Mouse (Mus musculus): ENCODE data around the gene Egflam. TPM values are rescaled to one million over a fixed set of nuclear protein-coding genes. Genes with fewer than 3 reads are reported as not detected.

Egflam gene
- polyA plus RNA-seq, 1 experiment from 2014 or later, result 13.5 TPM

DNA sequence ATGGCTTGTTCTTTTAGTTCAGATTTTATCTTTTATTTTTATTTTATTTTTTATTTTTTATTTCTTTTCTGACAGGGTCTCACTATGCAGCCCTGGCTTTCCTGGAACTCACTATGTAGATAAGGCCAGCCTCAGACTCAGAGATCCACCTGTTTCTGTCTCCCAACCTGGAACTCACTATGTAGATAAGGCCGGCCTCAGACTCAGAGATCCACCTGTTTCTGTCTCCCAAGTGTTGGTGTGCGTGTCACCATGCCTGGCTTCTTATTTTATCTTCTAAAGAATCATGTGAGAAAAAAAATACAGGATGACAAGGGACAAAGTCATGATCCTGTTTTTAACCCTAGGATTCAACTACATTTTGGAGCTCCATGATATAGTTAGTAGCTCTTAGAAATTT is 205.6 kb downstream of the Egflam start:
- DNase-seq (ENCODE audit: low spot score), result no peak
- 90% methylated on average over 2 of the region's 2 CpGs for WGBS

DNA sequence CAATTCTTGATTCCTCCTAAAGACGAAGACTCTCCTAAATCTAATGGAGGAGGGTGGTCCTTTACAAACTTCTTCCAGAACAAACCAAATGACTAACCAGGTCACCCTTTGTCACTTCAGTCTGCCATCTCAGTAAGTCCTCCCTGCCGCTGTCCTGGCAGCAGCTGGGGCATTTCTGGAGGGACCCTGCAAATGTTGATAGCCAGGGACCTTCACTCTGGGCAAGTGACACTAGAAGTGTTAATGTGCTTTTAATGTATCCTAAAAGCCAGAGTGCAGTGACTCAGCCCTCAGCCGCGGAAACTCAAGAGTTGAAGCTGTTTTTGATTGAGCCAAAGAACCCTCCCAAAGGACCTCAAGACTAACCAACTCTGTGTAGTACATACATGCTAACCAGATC is 207.1 kb downstream of the Egflam start:
- 66% methylated on average over 4 of the region's 4 CpGs for WGBS
- DNase-seq (ENCODE audit: low spot score) (no peak), ATAC-seq (ENCODE audit: insufficient number of reproducible peaks, low FRiP score, low TSS enrichment, low read depth) (no peak)
- Histone ChIP-seq H3K4me3 (ENCODE audit: low read depth, low read length) (no peak overlapping the region), H3K27me3 (ENCODE audit: control insufficient read depth, insufficient read depth, low read length) (no peaks in the 10 kb centered on the region), H3K9me3 (ENCODE audit: control insufficient read depth, low read length) (no peaks in the 10 kb centered on the region), H3K36me3 (ENCODE audit: control insufficient read depth, insufficient read depth, low read length) (peaks cover 6% of the 10 kb centered on the region; the same call in 1 of the 2 replicates), H3K27ac (replicated peaks; ENCODE audit: low read depth, low read length) (no peak overlapping the region), H3K4me2 (ENCODE audit: low read depth, severe bottlenecking) (no peak overlapping the region), H3K9ac (ENCODE audit: low read length) (no peak overlapping the region), H3K4me1 (ENCODE audit: control insufficient read depth, insufficient read depth, low read length) (0 out of 2 replicates have a peak, but pooled peaks cover 4% of the 10 kb centered on the region)

More for the DNA sequence above, 205.6 kb downstream of the Egflam start:
- Histone ChIP-seq H3K27ac (replicated peaks; ENCODE audit: low read depth, low read length) (no peak overlapping the region), H3K9ac (ENCODE audit: low read length) (no peak overlapping the region), H3K9me3 (ENCODE audit: control insufficient read depth, low read length) (no peaks in the 10 kb centered on the region), H3K4me3 (ENCODE audit: low read depth, low read length) (no peak overlapping the region), H3K4me2 (ENCODE audit: low read depth, severe bottlenecking) (no peak overlapping the region), H3K4me1 (ENCODE audit: control insufficient read depth, insufficient read depth, low read length) (0 out of 2 replicates have a peak, but pooled peaks cover 4% of the 10 kb centered on the region), H3K36me3 (ENCODE audit: control insufficient read depth, insufficient read depth, low read length) (peaks cover 6% of the 10 kb centered on the region; the same call in 1 of the 2 replicates), H3K27me3 (ENCODE audit: control insufficient read depth, insufficient read depth, low read length) (no peaks in the 10 kb centered on the region)
- no peak for ATAC-seq (ENCODE audit: insufficient number of reproducible peaks, low FRiP score, low TSS enrichment, low read depth)

DNA sequence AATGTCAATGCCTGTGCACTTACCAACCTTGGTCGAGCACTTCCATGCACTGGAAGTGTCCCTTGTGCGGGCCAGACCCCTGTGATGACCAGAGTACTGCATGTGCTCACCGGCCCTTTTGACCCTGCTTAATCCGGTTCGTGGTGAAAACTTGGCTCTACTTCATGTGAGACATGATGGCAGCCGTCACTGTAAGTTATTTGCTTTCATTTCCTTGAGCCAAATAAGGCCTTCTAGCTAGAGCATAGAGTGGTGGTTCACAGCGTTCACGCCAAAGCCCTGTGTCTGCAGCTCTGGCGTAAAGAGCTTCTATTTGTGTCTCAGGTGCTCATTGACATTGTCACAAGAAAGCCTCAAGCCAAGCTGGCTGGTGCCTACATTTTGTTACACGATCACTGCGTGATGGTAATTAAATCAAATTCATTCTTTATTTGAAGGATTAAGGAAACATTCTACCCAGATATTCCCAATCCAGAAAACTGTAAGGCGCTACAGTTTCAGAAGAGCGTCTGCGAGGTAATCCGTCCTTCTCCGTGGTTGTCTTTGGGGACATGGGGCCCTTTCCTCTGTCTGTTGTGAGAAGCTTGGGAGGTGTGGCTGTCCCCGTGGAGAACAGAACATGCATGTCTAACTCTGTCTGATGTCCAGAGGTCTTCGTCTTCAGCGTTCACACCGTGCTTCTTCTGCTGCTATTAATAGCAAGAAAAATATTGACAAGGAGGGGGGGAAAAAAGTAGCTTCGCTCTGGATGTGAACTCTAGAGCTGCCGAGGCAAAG is 208.3 kb downstream of the Egflam start:
- no peak overlapping the region for H3K4me3 ChIP-seq (ENCODE audit: low read depth, low read length)
- WGBS, result 92% methylated on average over 22 of the region's 22 CpGs
- no peak overlapping the region for H3K9ac ChIP-seq (ENCODE audit: low read length)
- no peak overlapping the region for H3K27ac ChIP-seq (replicated peaks; ENCODE audit: low read depth, low read length)
- no peaks in the 10 kb centered on the region for H3K9me3 ChIP-seq (ENCODE audit: control insufficient read depth, low read length)
- peaks cover 6% of the 10 kb centered on the region; the same call in 1 of the 2 replicates for H3K36me3 ChIP-seq (ENCODE audit: control insufficient read depth, insufficient read depth, low read length)
- H3K4me2 ChIP-seq (ENCODE audit: low read depth, severe bottlenecking), result no peak overlapping the region
- DNase-seq (ENCODE audit: low spot score) (no peak), ATAC-seq (ENCODE audit: insufficient number of reproducible peaks, low FRiP score, low TSS enrichment, low read depth) (no peak)
- no peaks in the 10 kb centered on the region for H3K27me3 ChIP-seq (ENCODE audit: control insufficient read depth, insufficient read depth, low read length)
- 0 out of 2 replicates have a peak, but pooled peaks cover 3% of the 10 kb centered on the region for H3K4me1 ChIP-seq (ENCODE audit: control insufficient read depth, insufficient read depth, low read length)

DNA sequence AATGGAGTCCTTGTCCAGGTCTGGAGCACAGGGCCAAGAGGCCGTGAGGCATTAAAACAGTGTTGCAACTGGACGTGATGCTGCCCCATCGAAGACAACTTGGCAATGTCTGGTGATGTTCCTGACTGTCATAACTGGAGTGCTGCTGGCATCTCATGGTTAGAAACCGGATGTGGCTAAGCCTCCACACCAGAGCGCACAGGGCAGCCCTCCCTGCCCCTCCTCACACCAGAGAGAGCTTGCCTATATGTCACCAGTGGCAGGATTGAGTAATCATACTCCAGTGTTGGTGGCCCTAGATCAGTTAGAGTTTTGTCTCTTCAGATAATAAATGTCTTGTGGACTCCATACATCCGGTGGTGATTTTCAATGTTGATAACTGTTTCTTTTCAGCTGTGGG is 210.5 kb downstream of the Egflam start:
- 92% methylated on average over 6 of the region's 6 CpGs for WGBS
- no peak overlapping the region for H3K27ac ChIP-seq (replicated peaks; ENCODE audit: low read depth, low read length)
- H3K4me3 ChIP-seq (ENCODE audit: low read depth, low read length), result no peak overlapping the region
- H3K9ac ChIP-seq (ENCODE audit: low read length), result no peak overlapping the region
- ATAC-seq (ENCODE audit: insufficient number of reproducible peaks, low FRiP score, low TSS enrichment, low read depth) (no peak), DNase-seq (ENCODE audit: low spot score) (no peak)
- H3K36me3 ChIP-seq (ENCODE audit: control insufficient read depth, insufficient read depth, low read length), result peaks cover 6% of the 10 kb centered on the region; the same call in 1 of the 2 replicates
- no peaks in the 10 kb centered on the region for H3K27me3 ChIP-seq (ENCODE audit: control insufficient read depth, insufficient read depth, low read length)
- H3K4me1 ChIP-seq (ENCODE audit: control insufficient read depth, insufficient read depth, low read length), result no peaks in the 10 kb centered on the region
- H3K4me2 ChIP-seq (ENCODE audit: low read depth, severe bottlenecking), result no peak overlapping the region
- no peaks in the 10 kb centered on the region for H3K9me3 ChIP-seq (ENCODE audit: control insufficient read depth, low read length)

DNA sequence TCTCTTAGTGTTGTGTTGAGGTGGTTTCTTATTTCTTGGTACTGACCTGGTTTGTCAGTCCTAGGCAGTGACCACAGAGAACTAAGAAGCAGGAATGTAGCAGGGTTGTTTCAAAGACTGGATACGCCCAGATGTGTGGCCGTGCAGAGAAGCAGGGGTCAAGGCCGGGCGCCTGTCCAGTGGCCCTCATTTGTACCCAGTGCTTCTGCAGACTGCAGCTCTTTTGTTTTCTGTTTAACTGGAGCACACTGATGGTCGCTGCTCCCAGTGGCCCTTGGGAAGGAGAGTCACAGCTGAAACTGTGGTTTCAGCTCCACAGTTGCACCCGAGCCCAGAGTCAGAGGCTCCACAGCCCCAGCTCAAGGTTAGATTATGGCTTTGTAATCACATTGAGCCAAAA is 217.6 kb downstream of the Egflam start:
- Histone ChIP-seq H3K4me3 (ENCODE audit: low read depth, low read length) (no peak overlapping the region), H3K9me3 (ENCODE audit: control insufficient read depth, low read length) (no peaks in the 10 kb centered on the region), H3K4me1 (ENCODE audit: control insufficient read depth, insufficient read depth, low read length) (no peaks in the 10 kb centered on the region), H3K9ac (ENCODE audit: low read length) (no peak overlapping the region), H3K27me3 (ENCODE audit: control insufficient read depth, insufficient read depth, low read length) (no peaks in the 10 kb centered on the region), H3K4me2 (ENCODE audit: low read depth, severe bottlenecking) (no peak overlapping the region), H3K36me3 (ENCODE audit: control insufficient read depth, insufficient read depth, low read length) (peaks cover 2% of the 10 kb centered on the region), H3K27ac (replicated peaks; ENCODE audit: low read depth, low read length) (no peak overlapping the region)
- WGBS, result 76% methylated on average over 6 of the region's 6 CpGs
- ATAC-seq (ENCODE audit: insufficient number of reproducible peaks, low FRiP score, low TSS enrichment, low read depth) (no peak), DNase-seq (ENCODE audit: low spot score) (no peak)

DNA sequence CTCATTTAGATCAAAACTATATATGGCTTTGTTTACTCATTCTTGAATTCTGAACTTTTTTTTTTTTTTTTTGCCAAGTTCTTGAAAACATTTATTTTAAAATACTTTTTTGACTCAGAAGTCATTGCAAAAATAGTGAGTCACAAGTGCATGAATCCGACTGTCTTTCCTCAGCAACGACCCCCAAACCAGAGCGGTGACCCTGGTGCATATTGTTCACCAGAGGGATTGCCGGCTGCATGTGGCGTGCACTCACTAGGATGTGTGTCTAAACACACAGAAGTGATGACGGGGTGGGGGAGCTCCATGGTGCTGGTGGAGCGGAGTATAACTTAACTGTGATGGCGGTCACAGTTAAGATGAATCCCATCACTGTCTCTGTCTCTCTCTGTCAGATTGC is 224.4 kb downstream of the Egflam start:
- Histone ChIP-seq H3K27ac (replicated peaks; ENCODE audit: low read depth, low read length) (no peak overlapping the region), H3K36me3 (ENCODE audit: control insufficient read depth, insufficient read depth, low read length) (no peaks in the 10 kb centered on the region), H3K9ac (ENCODE audit: low read length) (no peak overlapping the region), H3K4me1 (ENCODE audit: control insufficient read depth, insufficient read depth, low read length) (no peaks in the 10 kb centered on the region), H3K27me3 (ENCODE audit: control insufficient read depth, insufficient read depth, low read length) (no peaks in the 10 kb centered on the region), H3K9me3 (ENCODE audit: control insufficient read depth, low read length) (no peaks in the 10 kb centered on the region), H3K4me2 (ENCODE audit: low read depth, severe bottlenecking) (no peak overlapping the region), H3K4me3 (ENCODE audit: low read depth, low read length) (no peak overlapping the region)
- DNase-seq (ENCODE audit: low spot score), result no peak
- ATAC-seq (ENCODE audit: insufficient number of reproducible peaks, low FRiP score, low TSS enrichment, low read depth), result no peak
- 94% methylated on average over 8 of the region's 8 CpGs for WGBS

DNA sequence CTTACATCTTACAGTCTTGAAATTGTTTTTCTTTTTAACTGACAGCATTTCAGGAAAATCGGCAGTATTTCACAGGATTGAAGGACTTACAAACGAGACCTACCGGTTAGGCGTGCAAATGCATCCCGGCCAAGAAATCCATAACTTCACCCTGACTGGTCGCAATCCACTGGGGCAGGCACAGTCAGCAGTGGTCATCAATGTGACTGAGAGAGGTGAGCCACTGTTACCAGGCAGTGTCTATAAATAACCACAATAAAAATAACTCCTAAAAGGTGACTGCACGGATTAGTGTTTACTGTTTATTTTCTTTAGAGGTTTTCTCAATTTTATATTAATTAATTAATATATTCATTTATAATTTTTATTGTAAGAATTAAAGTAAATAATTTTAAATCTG is 224.8 kb downstream of the Egflam start:
- no peak for ATAC-seq (ENCODE audit: insufficient number of reproducible peaks, low FRiP score, low TSS enrichment, low read depth)
- no peak overlapping the region for H3K4me3 ChIP-seq (ENCODE audit: low read depth, low read length)
- H3K36me3 ChIP-seq (ENCODE audit: control insufficient read depth, insufficient read depth, low read length), result no peaks in the 10 kb centered on the region
- H3K27me3 ChIP-seq (ENCODE audit: control insufficient read depth, insufficient read depth, low read length), result no peaks in the 10 kb centered on the region
- no peaks in the 10 kb centered on the region for H3K9me3 ChIP-seq (ENCODE audit: control insufficient read depth, low read length)
- H3K4me1 ChIP-seq (ENCODE audit: control insufficient read depth, insufficient read depth, low read length), result no peaks in the 10 kb centered on the region
- H3K27ac ChIP-seq (replicated peaks; ENCODE audit: low read depth, low read length), result no peak overlapping the region
- H3K9ac ChIP-seq (ENCODE audit: low read length), result no peak overlapping the region
- 80% methylated on average over 7 of the region's 7 CpGs for WGBS
- no peak overlapping the region for H3K4me2 ChIP-seq (ENCODE audit: low read depth, severe bottlenecking)
- DNase-seq (ENCODE audit: low spot score), result no peak

DNA sequence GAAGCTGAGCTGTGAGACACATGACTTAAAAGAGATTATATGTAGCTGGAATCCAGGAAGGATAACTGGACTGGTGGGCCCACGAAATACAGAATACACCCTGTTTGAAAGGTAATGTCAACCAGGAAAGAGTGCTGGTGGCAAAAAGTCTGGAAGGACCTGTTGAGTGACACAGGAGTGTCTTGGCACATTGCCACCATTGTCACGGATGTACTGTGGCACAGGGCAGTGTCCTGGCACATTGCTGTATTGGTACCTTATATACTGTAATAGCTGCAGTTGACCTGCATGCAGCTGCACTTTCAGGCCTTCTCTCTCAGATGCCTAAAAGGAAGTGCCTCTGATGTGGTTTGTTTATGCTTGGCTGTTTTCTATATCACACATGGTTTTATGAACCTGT is 225.3 kb downstream of the Egflam start:
- Histone ChIP-seq H3K36me3 (ENCODE audit: control insufficient read depth, insufficient read depth, low read length) (no peaks in the 10 kb centered on the region), H3K9me3 (ENCODE audit: control insufficient read depth, low read length) (no peaks in the 10 kb centered on the region), H3K9ac (ENCODE audit: low read length) (no peak overlapping the region), H3K4me3 (ENCODE audit: low read depth, low read length) (no peak overlapping the region), H3K27me3 (ENCODE audit: control insufficient read depth, insufficient read depth, low read length) (no peaks in the 10 kb centered on the region), H3K27ac (replicated peaks; ENCODE audit: low read depth, low read length) (no peak overlapping the region), H3K4me1 (ENCODE audit: control insufficient read depth, insufficient read depth, low read length) (no peaks in the 10 kb centered on the region), H3K4me2 (ENCODE audit: low read depth, severe bottlenecking) (no peak overlapping the region)
- DNase-seq (ENCODE audit: low spot score) (no peak), ATAC-seq (ENCODE audit: insufficient number of reproducible peaks, low FRiP score, low TSS enrichment, low read depth) (no peak)
- WGBS, result 77% methylated on average over 2 of the region's 2 CpGs

Measured in limb, embryonic 11.5 days (tissue).